Mouse (Mus musculus): ENCODE results near the gene Ccdc12. TPM values are rescaled to one million over a fixed set of nuclear protein-coding genes. Genes with fewer than 3 reads are reported as not detected.
A peak's percentile ranks its signal among the peaks of the same experiment; 100 is the strongest.

The Ccdc12 gene
- polyA plus RNA-seq, 1 experiment from 2014 or later, result 122 TPM

DNA sequence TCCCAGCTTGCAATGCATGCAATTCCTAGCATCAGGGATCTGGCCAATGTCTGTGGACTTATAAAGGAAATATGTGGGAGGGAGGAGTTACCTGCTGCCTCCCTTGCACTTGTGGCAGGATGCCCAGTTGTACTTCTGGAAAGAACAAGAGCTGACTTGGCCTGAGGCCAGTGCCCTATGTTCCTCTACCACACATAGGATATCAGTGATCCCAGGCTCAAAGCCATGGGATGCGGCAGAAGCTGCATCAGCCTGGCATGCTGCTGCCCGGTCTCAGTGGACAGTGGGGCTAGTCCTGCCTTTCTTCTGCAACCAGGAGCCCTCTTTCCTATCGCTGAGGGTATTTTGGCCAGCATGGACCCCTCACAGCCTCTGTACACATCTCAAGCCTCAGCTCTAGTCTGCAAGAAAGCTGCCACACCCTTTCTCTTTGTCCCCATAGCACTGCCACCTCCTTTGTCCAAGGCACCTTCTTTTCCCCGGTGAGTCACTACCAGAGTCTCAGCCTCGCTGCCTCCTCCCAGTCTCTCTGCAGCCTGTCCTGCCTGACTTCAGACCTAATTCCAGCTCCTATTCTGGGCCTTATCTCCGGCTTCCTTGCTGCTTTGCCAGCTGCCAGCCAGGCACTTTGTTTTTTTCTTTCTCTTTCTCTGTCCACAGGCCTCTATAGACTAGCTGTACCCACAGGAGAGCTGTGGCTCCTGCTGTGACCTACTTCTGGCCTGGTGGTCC, 28.0 kb downstream of the Ccdc12 start:
- Histone ChIP-seq H3K27me3 (replicated peaks; ENCODE audit: control insufficient read depth, insufficient read depth, low read length) (no peaks in the 10 kb centered on the region), H3K9me3 (ENCODE audit: control insufficient read depth) (no peaks in the 10 kb centered on the region), H3K9ac (ENCODE audit: low read depth, low read length) (no peak overlapping the region), H3K4me3 (ENCODE audit: low read depth, low read length) (no peak overlapping the region), H3K4me2 (replicated peaks; ENCODE audit: low read depth) (peak overlapping the region; percentile 4; the same call in 1 of the 2 replicates), H3K4me1 (replicated peaks; ENCODE audit: control insufficient read depth, insufficient read depth, low read length) (peaks cover 19% of the 10 kb centered on the region), H3K27ac (ENCODE audit: low read depth, low read length) (peak overlapping the region; percentile 87), H3K36me3 (ENCODE audit: control insufficient read depth, insufficient read depth) (no peaks in the 10 kb centered on the region; the same call in 1 of the 2 replicates)
- 38% methylated on average over 6 of the region's 6 CpGs for WGBS
- ATAC-seq, result peak; percentile 57
- no peak for TF ChIP-seq CTCF (IDR thresholded peaks at IDR 0.05; ENCODE audit: low read depth)

DNA sequence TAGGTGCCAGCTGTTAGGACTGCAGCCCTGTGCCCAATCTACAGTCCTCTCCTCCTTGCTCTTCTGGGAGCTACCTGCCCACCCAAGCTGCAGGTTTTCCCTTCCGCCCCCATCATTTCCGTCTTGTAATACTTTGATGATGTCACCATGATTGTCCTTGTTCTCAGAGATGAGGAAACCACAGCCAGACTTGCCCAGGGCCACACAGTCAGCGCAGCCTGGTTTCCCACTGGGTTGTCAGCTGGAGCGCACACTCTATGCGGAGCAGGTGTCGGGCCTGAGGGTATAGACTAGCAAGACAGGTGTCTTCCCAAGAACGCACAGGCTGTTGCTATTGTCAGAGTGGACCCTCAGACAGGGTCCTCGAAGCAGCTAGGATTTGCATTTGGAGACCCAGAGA, 28.9 kb downstream of the Ccdc12 start:
- peak overlapping the region; percentile 87 for H3K27ac ChIP-seq (ENCODE audit: low read depth, low read length)
- peaks cover 19% of the 10 kb centered on the region for H3K4me1 ChIP-seq (replicated peaks; ENCODE audit: control insufficient read depth, insufficient read depth, low read length)
- H3K36me3 ChIP-seq (ENCODE audit: control insufficient read depth, insufficient read depth), result no peaks in the 10 kb centered on the region; the same call in 1 of the 2 replicates
- H3K4me3 ChIP-seq (ENCODE audit: low read depth, low read length), result no peak overlapping the region
- TF ChIP-seq CTCF (IDR thresholded peaks at IDR 0.05; ENCODE audit: low read depth), result no peak
- no peaks in the 10 kb centered on the region for H3K27me3 ChIP-seq (replicated peaks; ENCODE audit: control insufficient read depth, insufficient read depth, low read length)
- 66% methylated on average over 8 of the region's 8 CpGs for WGBS
- no peaks in the 10 kb centered on the region for H3K9me3 ChIP-seq (ENCODE audit: control insufficient read depth)
- H3K9ac ChIP-seq (ENCODE audit: low read depth, low read length), result no peak overlapping the region
- ATAC-seq, result peak; percentile 32
- no peak overlapping the region for H3K4me2 ChIP-seq (replicated peaks; ENCODE audit: low read depth)

DNA sequence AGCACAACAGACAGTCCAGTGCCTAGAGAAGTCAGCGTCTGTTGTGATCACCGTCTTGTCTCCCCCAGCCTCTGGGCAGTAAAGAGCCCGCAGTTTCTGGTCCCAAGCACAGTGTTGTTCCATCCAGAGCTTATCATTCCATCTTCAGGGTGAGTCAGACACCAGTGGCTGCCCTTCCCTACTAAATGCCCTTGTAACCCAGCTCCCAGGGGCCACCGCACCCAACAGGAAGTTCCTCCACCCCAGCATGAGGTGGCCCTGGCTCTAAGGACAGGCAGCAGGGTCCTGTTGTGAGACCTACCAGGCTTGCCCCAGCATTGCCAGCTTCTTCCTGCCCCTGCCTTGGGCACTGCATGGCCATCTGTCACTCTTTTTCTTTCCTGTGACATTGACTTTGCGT, 29.3 kb downstream of the Ccdc12 start:
- Histone ChIP-seq H3K9ac (ENCODE audit: low read depth, low read length) (no peak overlapping the region), H3K27ac (ENCODE audit: low read depth, low read length) (peak overlapping the region; percentile 87), H3K4me3 (ENCODE audit: low read depth, low read length) (no peak overlapping the region), H3K36me3 (ENCODE audit: control insufficient read depth, insufficient read depth) (no peaks in the 10 kb centered on the region; the same call in 1 of the 2 replicates), H3K9me3 (ENCODE audit: control insufficient read depth) (no peaks in the 10 kb centered on the region), H3K27me3 (replicated peaks; ENCODE audit: control insufficient read depth, insufficient read depth, low read length) (no peaks in the 10 kb centered on the region), H3K4me1 (replicated peaks; ENCODE audit: control insufficient read depth, insufficient read depth, low read length) (peaks cover 19% of the 10 kb centered on the region), H3K4me2 (replicated peaks; ENCODE audit: low read depth) (no peak overlapping the region)
- ATAC-seq, result peak; percentile 84
- 39% methylated on average over 5 of the region's 5 CpGs for WGBS
- no peak for TF ChIP-seq CTCF (IDR thresholded peaks at IDR 0.05; ENCODE audit: low read depth)

DNA sequence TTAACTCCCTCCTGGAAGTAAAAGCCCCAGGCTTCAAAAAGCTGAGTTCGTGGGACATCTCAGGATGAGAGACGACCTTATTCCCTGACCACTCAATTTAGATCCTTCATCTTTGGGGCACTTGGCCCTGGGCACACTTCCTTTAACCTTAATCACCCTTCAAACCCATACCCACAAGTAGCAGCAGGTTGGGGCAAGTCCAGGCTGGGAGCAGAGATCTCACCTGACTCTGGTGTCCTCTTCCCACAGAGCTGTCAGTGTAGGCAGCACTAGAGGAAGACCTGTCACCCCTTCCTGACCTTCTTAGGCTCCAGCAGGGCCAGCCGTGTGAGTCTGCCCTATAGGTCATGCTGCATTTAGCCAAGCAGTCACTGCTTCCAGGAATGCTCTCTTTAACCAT, 30.2 kb downstream of the Ccdc12 start:
- H3K27me3 ChIP-seq (replicated peaks; ENCODE audit: control insufficient read depth, insufficient read depth, low read length), result no peaks in the 10 kb centered on the region
- ATAC-seq, result no peak
- no peak for TF ChIP-seq CTCF (IDR thresholded peaks at IDR 0.05; ENCODE audit: low read depth)
- H3K9me3 ChIP-seq (ENCODE audit: control insufficient read depth), result no peaks in the 10 kb centered on the region
- no peak overlapping the region for H3K4me2 ChIP-seq (replicated peaks; ENCODE audit: low read depth)
- no peak overlapping the region for H3K27ac ChIP-seq (ENCODE audit: low read depth, low read length)
- no peak overlapping the region for H3K9ac ChIP-seq (ENCODE audit: low read depth, low read length)
- H3K4me1 ChIP-seq (replicated peaks; ENCODE audit: control insufficient read depth, insufficient read depth, low read length), result peaks cover 17% of the 10 kb centered on the region
- H3K4me3 ChIP-seq (ENCODE audit: low read depth, low read length), result no peak overlapping the region
- no peaks in the 10 kb centered on the region; the same call in 1 of the 2 replicates for H3K36me3 ChIP-seq (ENCODE audit: control insufficient read depth, insufficient read depth)
- WGBS, result 76% methylated on average over 3 of the region's 3 CpGs

DNA sequence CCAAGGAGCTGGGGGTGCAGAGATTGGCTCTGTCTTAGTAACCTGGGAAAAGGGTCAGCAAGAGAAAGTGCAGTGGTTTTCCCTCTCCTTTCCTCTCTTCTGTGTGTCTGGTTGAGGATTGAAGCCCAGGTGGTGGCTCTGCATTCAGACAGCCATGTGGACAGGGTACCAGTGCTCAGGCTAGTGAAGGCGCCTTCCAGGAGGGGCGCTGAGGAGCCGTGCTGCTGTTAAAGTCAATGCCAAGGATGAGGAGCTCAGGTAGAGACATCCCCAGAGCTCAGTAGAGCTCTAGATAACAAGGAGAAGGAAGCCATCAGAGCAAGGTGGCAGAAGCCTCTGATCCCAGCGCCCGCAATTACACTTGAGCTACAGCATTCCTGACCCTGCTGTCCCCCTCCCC, 30.8 kb downstream of the Ccdc12 start:
- H3K27me3 ChIP-seq (replicated peaks; ENCODE audit: control insufficient read depth, insufficient read depth, low read length), result no peaks in the 10 kb centered on the region
- H3K9me3 ChIP-seq (ENCODE audit: control insufficient read depth), result no peaks in the 10 kb centered on the region
- H3K9ac ChIP-seq (ENCODE audit: low read depth, low read length), result no peak overlapping the region
- no peaks in the 10 kb centered on the region; the same call in 1 of the 2 replicates for H3K36me3 ChIP-seq (ENCODE audit: control insufficient read depth, insufficient read depth)
- no peak overlapping the region for H3K4me2 ChIP-seq (replicated peaks; ENCODE audit: low read depth)
- 67% methylated on average over 5 of the region's 5 CpGs for WGBS
- peak; percentile 59 for TF ChIP-seq CTCF (IDR thresholded peaks at IDR 0.05; ENCODE audit: low read depth)
- ATAC-seq, result no peak
- no peak overlapping the region for H3K4me3 ChIP-seq (ENCODE audit: low read depth, low read length)
- no peak overlapping the region for H3K27ac ChIP-seq (ENCODE audit: low read depth, low read length)
- peaks cover 15% of the 10 kb centered on the region for H3K4me1 ChIP-seq (replicated peaks; ENCODE audit: control insufficient read depth, insufficient read depth, low read length)

DNA sequence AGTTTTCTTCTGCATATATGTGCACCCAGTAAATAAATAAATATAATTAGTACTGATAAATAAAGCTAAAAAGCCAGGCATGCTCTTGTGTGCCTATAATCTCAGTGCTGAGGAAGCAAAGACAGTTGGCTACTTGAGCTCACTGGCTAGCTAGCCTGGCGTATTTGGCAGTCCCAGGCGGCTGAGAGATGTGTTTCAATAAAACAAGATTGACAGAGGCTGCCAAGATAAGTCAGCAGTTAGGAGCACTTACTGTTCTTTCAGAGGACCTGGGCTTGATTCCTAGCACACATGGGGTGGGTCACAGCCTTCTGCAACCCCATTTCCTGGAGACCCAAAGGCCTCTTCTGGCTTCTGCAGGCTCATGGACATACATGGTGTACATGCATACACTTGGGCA, 31.5 kb downstream of the Ccdc12 start:
- ATAC-seq, result no peak
- no peaks in the 10 kb centered on the region for H3K9me3 ChIP-seq (ENCODE audit: control insufficient read depth)
- H3K36me3 ChIP-seq (ENCODE audit: control insufficient read depth, insufficient read depth), result no peaks in the 10 kb centered on the region; the same call in 1 of the 2 replicates
- peaks cover 10% of the 10 kb centered on the region for H3K4me1 ChIP-seq (replicated peaks; ENCODE audit: control insufficient read depth, insufficient read depth, low read length)
- no peak for TF ChIP-seq CTCF (IDR thresholded peaks at IDR 0.05; ENCODE audit: low read depth)
- H3K4me2 ChIP-seq (replicated peaks; ENCODE audit: low read depth), result no peak overlapping the region
- H3K4me3 ChIP-seq (ENCODE audit: low read depth, low read length), result no peak overlapping the region
- no peak overlapping the region for H3K9ac ChIP-seq (ENCODE audit: low read depth, low read length)
- 92% methylated on average over 2 of the region's 2 CpGs for WGBS
- no peaks in the 10 kb centered on the region for H3K27me3 ChIP-seq (replicated peaks; ENCODE audit: control insufficient read depth, insufficient read depth, low read length)
- no peak overlapping the region for H3K27ac ChIP-seq (ENCODE audit: low read depth, low read length)
